In the genomic region with DNA sequence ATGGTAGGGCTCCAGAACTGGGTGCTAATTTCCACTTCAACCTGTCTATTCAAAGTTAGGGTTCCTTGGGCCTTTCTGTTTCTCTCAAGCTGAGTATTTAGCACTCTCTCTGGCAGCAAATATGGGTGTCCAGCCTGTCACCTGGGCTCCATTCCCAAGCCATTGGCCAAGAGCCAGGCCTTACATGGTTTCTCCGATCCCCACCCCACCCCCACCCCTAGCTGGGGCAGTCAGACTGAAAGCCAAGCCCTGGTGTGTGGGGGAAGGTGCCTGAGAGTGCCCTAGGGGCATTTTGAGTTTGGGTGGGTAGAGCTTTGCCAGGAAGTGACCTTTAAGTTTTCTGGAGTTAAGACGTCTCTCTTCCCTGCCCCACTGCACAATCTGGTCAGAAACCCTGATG, we compare ENCODE assay signal across 9 mouse cellular contexts. TPM values are rescaled to one million over a fixed set of nuclear protein-coding genes. Genes with fewer than 3 reads are reported as not detected.
A peak's percentile ranks its signal among the peaks of the same experiment; 100 is the strongest.
DNase-seq lines count a peak whose midpoint lies in the region; ATAC-seq and TF ChIP-seq lines count a peak whose summit lies in the region.
"Had no signal": no experiment of that assay in that cellular context is flagged by ENCODE, and none has a peak within 500 bp of the region (broad histone marks: within the 10 kb centered on the region; RNA-seq: fewer than 3 reads in every experiment).

No protein-coding gene starts in this region.

- H3K27ac ChIP-seq in forebrain, postnatal 0 days (ENCODE audit: low read depth, low read length) = no peak overlapping the region
- H3K27ac ChIP-seq in forebrain, embryonic 11.5 days (ENCODE audit: low read depth, low read length) = no peak overlapping the region
- no peak overlapping the region for H3K27ac ChIP-seq in embryonic facial prominence, embryonic 14.5 days (replicated peaks; ENCODE audit: low read depth, low read length)
- no peak overlapping the region for H3K27ac ChIP-seq in liver, embryonic 13.5 days

- no peaks in the 10 kb centered on the region for H3K27me3 ChIP-seq in forebrain, postnatal 0 days (ENCODE audit: insufficient read depth, low read length)
- peaks cover 18% of the 10 kb centered on the region for H3K27me3 ChIP-seq in forebrain, embryonic 11.5 days (ENCODE audit: control insufficient read depth, insufficient read depth, low read length)
- H3K27me3 ChIP-seq in embryonic facial prominence, embryonic 14.5 days (replicated peaks; ENCODE audit: control insufficient read depth, insufficient read depth, low read length) = peaks cover 6% of the 10 kb centered on the region; the same call in 1 of the 2 replicates
- H3K27me3 ChIP-seq in liver, embryonic 13.5 days = no peaks in the 10 kb centered on the region

- no peak for DNase-seq in forebrain, postnatal 0 days
- no peak for DNase-seq in forebrain, embryonic 11.5 days (ENCODE audit: low spot score)
- DNase-seq in embryonic facial prominence, embryonic 14.5 days (ENCODE audit: low spot score) = no peak
- DNase-seq in heart, postnatal 14 days = peak; percentile 71 to 78
- DNase-seq in liver, embryonic 13.5 days = no peak
- DNase-seq in spleen, adult 18-20 months = no peak
- DNase-seq: thymus, postnatal 36 days had no signal

- no peak for TF ChIP-seq CTCF in forebrain, postnatal 0 days (IDR thresholded peaks at IDR 0.05; ENCODE audit: low read depth)

- no peak for ATAC-seq in forebrain, postnatal 0 days
- no peak for ATAC-seq in forebrain, embryonic 11.5 days (replicated peaks; ENCODE audit: low FRiP score)
- no peak for ATAC-seq in embryonic facial prominence, embryonic 14.5 days (ENCODE audit: low read depth)
- ATAC-seq in liver, embryonic 13.5 days (ENCODE audit: low read depth) = no peak
- no peak for ATAC-seq in frontal cortex, adult (ENCODE audit: low TSS enrichment)
- ATAC-seq in erythroid progenitor cell, adult 5-6 weeks (replicated peaks; ENCODE audit: low FRiP score, poor library complexity, severe bottlenecking) = no peak

- intact Hi-C loops in heart, postnatal 14 days (cut with DNase I) = no loop called here

- no peak overlapping the region for H3K9ac ChIP-seq in forebrain, postnatal 0 days
- H3K9ac ChIP-seq in forebrain, embryonic 11.5 days (ENCODE audit: low read length) = no peak overlapping the region
- H3K9ac ChIP-seq in embryonic facial prominence, embryonic 14.5 days (ENCODE audit: low read depth, low read length) = no peak overlapping the region
- H3K9ac ChIP-seq in liver, embryonic 13.5 days = peak overlapping the region; percentile 66

- WGBS in forebrain, postnatal 0 days = 25% methylated on average over 2 of the region's 2 CpGs
- WGBS in forebrain, embryonic 11.5 days = 33% methylated on average over 2 of the region's 2 CpGs
- WGBS in embryonic facial prominence, embryonic 14.5 days = 18% methylated on average over 2 of the region's 2 CpGs
- 44% methylated on average over 2 of the region's 2 CpGs for WGBS in liver, embryonic 13.5 days (ENCODE audit: insufficient replicate concordance)

- no peaks in the 10 kb centered on the region for H3K36me3 ChIP-seq in forebrain, postnatal 0 days (ENCODE audit: insufficient read depth)
- H3K36me3 ChIP-seq in forebrain, embryonic 11.5 days (ENCODE audit: control insufficient read depth, insufficient read depth, low read length) = no peaks in the 10 kb centered on the region
- no peaks in the 10 kb centered on the region for H3K36me3 ChIP-seq in embryonic facial prominence, embryonic 14.5 days (ENCODE audit: control insufficient read depth, insufficient read depth, low read length)
- no peaks in the 10 kb centered on the region for H3K36me3 ChIP-seq in liver, embryonic 13.5 days

- no peaks in the 10 kb centered on the region for H3K4me1 ChIP-seq in forebrain, postnatal 0 days (ENCODE audit: insufficient read depth)
- H3K4me1 ChIP-seq in forebrain, embryonic 11.5 days (replicated peaks; ENCODE audit: control insufficient read depth, insufficient read depth, low read length) = peaks cover 5% of the 10 kb centered on the region; the same call in 1 of the 2 replicates
- H3K4me1 ChIP-seq in embryonic facial prominence, embryonic 14.5 days (ENCODE audit: control insufficient read depth, insufficient read depth, low read length) = peaks cover 12% of the 10 kb centered on the region
- H3K4me1 ChIP-seq in liver, embryonic 13.5 days (replicated peaks) = peaks cover 55% of the 10 kb centered on the region

- no peak overlapping the region for H3K4me3 ChIP-seq in forebrain, postnatal 0 days (ENCODE audit: low read depth, low read length)
- no peak overlapping the region for H3K4me3 ChIP-seq in forebrain, embryonic 11.5 days (ENCODE audit: low read depth, low read length)
- no peak overlapping the region for H3K4me3 ChIP-seq in embryonic facial prominence, embryonic 14.5 days (ENCODE audit: low read depth, low read length)
- H3K4me3 ChIP-seq in liver, embryonic 13.5 days (replicated peaks) = no peak overlapping the region

- peak overlapping the region; percentile 17; the same call in 1 of the 2 replicates for H3K4me2 ChIP-seq in forebrain, postnatal 0 days (ENCODE audit: low read depth)
- H3K4me2 ChIP-seq in forebrain, embryonic 11.5 days (ENCODE audit: low read depth, low read length, severe bottlenecking) = no peak overlapping the region
- H3K4me2 ChIP-seq in embryonic facial prominence, embryonic 14.5 days (ENCODE audit: low read depth, low read length) = peak overlapping the region; percentile 56; the same call in 1 of the 2 replicates
- H3K4me2 ChIP-seq in liver, embryonic 13.5 days = peak overlapping the region; percentile 75

- no peaks in the 10 kb centered on the region for H3K9me3 ChIP-seq in forebrain, postnatal 0 days (ENCODE audit: low read length)
- H3K9me3 ChIP-seq in forebrain, embryonic 11.5 days (ENCODE audit: control insufficient read depth, low read length) = no peaks in the 10 kb centered on the region
- no peaks in the 10 kb centered on the region for H3K9me3 ChIP-seq in embryonic facial prominence, embryonic 14.5 days (ENCODE audit: control insufficient read depth, low read length)
- H3K9me3 ChIP-seq in liver, embryonic 13.5 days (replicated peaks) = no peaks in the 10 kb centered on the region

RNA-seq across cellular contexts. Expression of a gene that starts 19.2 kb away (rescaled TPM):
- total RNA-seq in forebrain, postnatal 0 days (2014; rRNA removed) = 19.8 and 20.0 TPM in 2 replicates
- 26.2 and 41.6 TPM in 2 replicates for polyA plus RNA-seq in forebrain, postnatal 0 days (2015; fragmentation: Nextera tagmentation; extraction: Ambion mirVana)
- 7.0 and 8.4 TPM in 2 replicates for polyA plus RNA-seq in forebrain, embryonic 11.5 days (2014; fragmentation: Nextera tagmentation; extraction: Ambion mirVana)
- 6.2 and 6.9 TPM in 2 replicates for polyA plus RNA-seq in embryonic facial prominence, embryonic 14.5 days (2014; fragmentation: Nextera tagmentation; extraction: Ambion mirVana)
- 10 to 100 TPM; 36.7 to 37.5 TPM for total RNA-seq in heart, postnatal 14 days (2021)
- polyA plus RNA-seq in liver, embryonic 13.5 days (2015; fragmentation: Nextera tagmentation; extraction: Ambion mirVana) = 2.0 and 2.1 TPM in 2 replicates
- 4.6 TPM in 1 of 2 replicates, not detected in the other for total RNA-seq in erythroid progenitor cell, adult 5-6 weeks (2015; ENCODE audit: low replicate concordance)
- 0.15 and 0.39 TPM in 2 replicates for total RNA-seq in erythroid progenitor cell, adult 5-6 weeks (2017; ENCODE audit: low replicate concordance)

RNA-seq across cellular contexts. Expression of a gene that starts 35.0 kb away (rescaled TPM):
- 39.5 and 42.1 TPM in 2 replicates for total RNA-seq in forebrain, postnatal 0 days (2014; rRNA removed)
- polyA plus RNA-seq in forebrain, postnatal 0 days (2015; fragmentation: Nextera tagmentation; extraction: Ambion mirVana) = 186 and 191 TPM in 2 replicates
- polyA plus RNA-seq in forebrain, embryonic 11.5 days (2014; fragmentation: Nextera tagmentation; extraction: Ambion mirVana) = 300 and 308 TPM in 2 replicates
- 259 and 298 TPM in 2 replicates for polyA plus RNA-seq in embryonic facial prominence, embryonic 14.5 days (2014; fragmentation: Nextera tagmentation; extraction: Ambion mirVana)
- 100 to 1,000 TPM; 151 to 157 TPM for total RNA-seq in heart, postnatal 14 days (2021)
- 170 and 200 TPM in 2 replicates for polyA plus RNA-seq in liver, embryonic 13.5 days (2015; fragmentation: Nextera tagmentation; extraction: Ambion mirVana)
- 28.9 and 42.9 TPM in 2 replicates for total RNA-seq in erythroid progenitor cell, adult 5-6 weeks (2015; ENCODE audit: low replicate concordance)
- total RNA-seq in erythroid progenitor cell, adult 5-6 weeks (2017; ENCODE audit: low replicate concordance) = 68.0 and 76.5 TPM in 2 replicates

RNA-seq across cellular contexts. Expression of a gene that starts 53.7 kb away (rescaled TPM):
- 9.4 and 11.0 TPM in 2 replicates for total RNA-seq in forebrain, postnatal 0 days (2014; rRNA removed)
- polyA plus RNA-seq in forebrain, postnatal 0 days (2015; fragmentation: Nextera tagmentation; extraction: Ambion mirVana) = 3.8 and 5.0 TPM in 2 replicates
- polyA plus RNA-seq in forebrain, embryonic 11.5 days (2014; fragmentation: Nextera tagmentation; extraction: Ambion mirVana) = 10.3 and 10.8 TPM in 2 replicates
- polyA plus RNA-seq in embryonic facial prominence, embryonic 14.5 days (2014; fragmentation: Nextera tagmentation; extraction: Ambion mirVana) = 9.8 and 11.6 TPM in 2 replicates
- total RNA-seq in heart, postnatal 14 days (2021) = 1 to 10 TPM; 9.2 TPM
- 6.2 and 7.2 TPM in 2 replicates for polyA plus RNA-seq in liver, embryonic 13.5 days (2015; fragmentation: Nextera tagmentation; extraction: Ambion mirVana)
- 2.5 and 5.0 TPM in 2 replicates for total RNA-seq in erythroid progenitor cell, adult 5-6 weeks (2015; ENCODE audit: low replicate concordance)
- 4.7 and 5.0 TPM in 2 replicates for total RNA-seq in erythroid progenitor cell, adult 5-6 weeks (2017; ENCODE audit: low replicate concordance)

RNA-seq across cellular contexts. Expression of a gene that starts 54.4 kb away (rescaled TPM):
- total RNA-seq in forebrain, postnatal 0 days (2014; rRNA removed) = 68.9 and 72.7 TPM in 2 replicates
- polyA plus RNA-seq in forebrain, postnatal 0 days (2015; fragmentation: Nextera tagmentation; extraction: Ambion mirVana) = 60.0 and 67.0 TPM in 2 replicates
- 35.9 and 41.3 TPM in 2 replicates for polyA plus RNA-seq in forebrain, embryonic 11.5 days (2014; fragmentation: Nextera tagmentation; extraction: Ambion mirVana)
- polyA plus RNA-seq in embryonic facial prominence, embryonic 14.5 days (2014; fragmentation: Nextera tagmentation; extraction: Ambion mirVana) = 43.0 and 49.6 TPM in 2 replicates
- 10 to 100 TPM; 38.6 to 40.8 TPM for total RNA-seq in heart, postnatal 14 days (2021)
- polyA plus RNA-seq in liver, embryonic 13.5 days (2015; fragmentation: Nextera tagmentation; extraction: Ambion mirVana) = 31.9 TPM in 2 replicates
- total RNA-seq in erythroid progenitor cell, adult 5-6 weeks (2015; ENCODE audit: low replicate concordance) = 13.8 and 25.2 TPM in 2 replicates
- 37.0 and 44.7 TPM in 2 replicates for total RNA-seq in erythroid progenitor cell, adult 5-6 weeks (2017; ENCODE audit: low replicate concordance)

Comparison
In these comparisons a context has a peak if more than half of its experiments do, and no peak if none do; other contexts are left out.
1. DNase-seq: peak in heart, postnatal 14 days (2 of 2); none in forebrain, postnatal 0 days (single experiment), forebrain, embryonic 11.5 days (single experiment), embryonic facial prominence, embryonic 14.5 days (single experiment), liver, embryonic 13.5 days (single experiment) and spleen, adult 18-20 months (0 of 2).